Mouse (Mus musculus): ENCODE data around the gene Pde5a.

- TF ChIP-seq CTCF (IDR thresholded peaks at IDR 0.05; ENCODE audit: insufficient read depth, low read length) (no peak), POLR2A (IDR thresholded peaks at IDR 0.05; ENCODE audit: borderline replicate concordance, extremely low read depth, low read depth, low read length) (no peak)
Observed at GRCm38 (mm10) chr3:122810986-122811385, 82.2 kb downstream of the Pde5a start.

Data from lung, adult 2 months (tissue).